Mouse (Mus musculus) C2C12 (cell line): ENCODE measurements at regions not wholly inside any gene's neighbourhood (a gene's known extent, or its start where the extent isn't known, plus 50 kb on each side); places are given as distances from the start of the nearest gene placed in this dataset.

Experiments used
- H3K27me3 ChIP-seq: one replicate; pipeline ENCODE4 v1.6.1; 2011; ENCODE audit not compliant: control insufficient read depth, insufficient read depth, insufficient read length
- H3K36me3 ChIP-seq: one replicate; pipeline ENCODE4 v1.6.1; 2011; ENCODE audit not compliant: control insufficient read depth, insufficient read depth
- H3K4me3 ChIP-seq: one replicate; pipeline ENCODE4 v1.5.1; 2011; ENCODE audit warnings: mild to moderate bottlenecking, control low read depth; ENCODE audit not compliant: poor library complexity, insufficient read depth, severe bottlenecking
- H3K79me2 ChIP-seq: one replicate; pipeline ENCODE4 v1.6.1; 2011; ENCODE audit not compliant: control insufficient read depth, insufficient read depth
- H3K79me3 ChIP-seq: one replicate; pipeline ENCODE4 v1.6.1; 2011; ENCODE audit warnings: low read depth, control low read depth
- H3ac ChIP-seq: one replicate; pipeline ENCODE3; 2011; ENCODE audit warnings: low read depth; ENCODE audit not compliant: control insufficient read depth, insufficient read length
- CEBPB ChIP-seq: IDR thresholded peaks from one replicate; pipeline ENCODE4 v1.6.1; 2011; ENCODE audit warnings: low read depth, mild to moderate bottlenecking, control low read depth, moderate library complexity
- CTCF ChIP-seq: IDR thresholded peaks from one replicate; pipeline ENCODE4 v1.5.1; 2011; ENCODE audit not compliant: control insufficient read depth, insufficient read depth, insufficient read length
- FOSL1 ChIP-seq: IDR thresholded peaks from one replicate; pipeline ENCODE4 v1.8.0; 2011; ENCODE audit warnings: mild to moderate bottlenecking, low read length; ENCODE audit not compliant: poor library complexity, insufficient read depth, severe bottlenecking
- MAX ChIP-seq: IDR thresholded peaks from one replicate; pipeline ENCODE4 v1.6.1; 2011; ENCODE audit warnings: mild to moderate bottlenecking, control low read depth
- MYOD1 ChIP-seq: IDR thresholded peaks from one replicate; pipeline ENCODE4 v1.6.1; 2011; ENCODE audit warnings: low read depth; ENCODE audit not compliant: control insufficient read depth, insufficient read length
- MYOG ChIP-seq: IDR thresholded peaks from one replicate; pipeline ENCODE4 v1.6.1; 2011; ENCODE audit not compliant: control insufficient read depth, insufficient read length; ENCODE audit errors: extremely low read depth
- USF1 ChIP-seq: IDR thresholded peaks from one replicate; pipeline ENCODE4 v1.6.1; 2011; ENCODE audit warnings: low read depth, mild to moderate bottlenecking, control low read depth, moderate library complexity

DNA sequence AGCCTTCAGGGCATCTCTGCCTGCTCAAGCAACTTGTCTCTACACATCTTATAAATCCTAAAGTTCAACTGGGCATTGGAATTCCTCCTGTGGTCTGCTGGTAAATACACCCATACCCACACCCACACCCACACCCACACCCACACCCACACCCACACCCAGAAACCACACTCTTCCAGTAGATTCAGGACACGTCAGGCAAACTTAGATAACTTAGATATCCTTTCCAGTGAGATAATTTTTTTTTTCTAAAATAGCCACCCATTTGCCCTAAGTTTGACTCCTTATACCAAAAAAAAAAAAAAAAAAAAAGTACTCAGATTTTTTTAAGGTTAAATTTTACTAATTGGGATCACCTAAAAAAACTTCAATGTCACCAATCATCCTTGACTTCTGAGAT, 224.5 kb upstream of the Zpld1 start:
- TF ChIP-seq MAX = no peak
- TF ChIP-seq MYOD1 = no peak
- no peak for TF ChIP-seq CEBPB
- TF ChIP-seq FOSL1 = no peak
- TF ChIP-seq CTCF = no peak
- TF ChIP-seq MYOG = no peak
- TF ChIP-seq USF1 = no peak
- Histone ChIP-seq H3K36me3 (no peaks in the 10 kb centered on the region), H3K79me2 (no peaks in the 10 kb centered on the region)

DNA sequence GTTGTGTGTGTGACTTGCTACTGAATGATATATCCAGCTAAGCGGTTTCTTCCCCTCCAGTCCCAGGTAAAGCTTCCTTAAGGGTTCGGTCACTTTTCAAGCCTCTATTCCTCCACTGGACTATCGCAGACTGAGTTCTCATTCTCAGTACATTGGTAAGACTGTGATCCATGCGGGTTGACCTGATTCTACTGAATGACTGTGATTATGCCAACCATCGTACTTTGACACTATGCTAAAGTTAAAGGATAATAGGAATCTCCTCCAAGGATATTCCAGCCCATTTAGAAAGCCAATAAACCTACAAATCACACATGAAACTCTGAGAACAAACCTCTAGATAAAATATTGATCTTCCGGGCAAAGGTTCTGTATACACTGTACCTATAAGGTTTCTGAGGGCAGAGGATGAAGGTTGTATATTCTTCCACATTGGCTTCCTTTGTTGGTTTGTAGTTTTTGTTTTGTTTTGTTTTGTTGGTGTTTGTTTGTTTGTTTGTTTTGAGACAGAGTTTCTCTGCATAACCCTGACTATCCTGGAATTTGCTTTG, 223.7 kb upstream of the Zpld1 start:
- no peaks in the 10 kb centered on the region for H3K27me3 ChIP-seq
- H3K79me2 ChIP-seq = no peaks in the 10 kb centered on the region
- no peaks in the 10 kb centered on the region for H3K36me3 ChIP-seq
- no peak overlapping the region for H3K4me3 ChIP-seq
- no peak overlapping the region for H3ac ChIP-seq
- TF ChIP-seq CEBPB (no peak), FOSL1 (no peak), USF1 (no peak), CTCF (no peak), MYOD1 (no peak), MAX (no peak), MYOG (no peak)
- H3K79me3 ChIP-seq = no peaks in the 10 kb centered on the region

More for the DNA sequence above, 224.5 kb upstream of the Zpld1 start:
- Histone ChIP-seq H3K79me3 (no peaks in the 10 kb centered on the region), H3ac (no peak overlapping the region), H3K27me3 (no peaks in the 10 kb centered on the region), H3K4me3 (no peak overlapping the region)

DNA sequence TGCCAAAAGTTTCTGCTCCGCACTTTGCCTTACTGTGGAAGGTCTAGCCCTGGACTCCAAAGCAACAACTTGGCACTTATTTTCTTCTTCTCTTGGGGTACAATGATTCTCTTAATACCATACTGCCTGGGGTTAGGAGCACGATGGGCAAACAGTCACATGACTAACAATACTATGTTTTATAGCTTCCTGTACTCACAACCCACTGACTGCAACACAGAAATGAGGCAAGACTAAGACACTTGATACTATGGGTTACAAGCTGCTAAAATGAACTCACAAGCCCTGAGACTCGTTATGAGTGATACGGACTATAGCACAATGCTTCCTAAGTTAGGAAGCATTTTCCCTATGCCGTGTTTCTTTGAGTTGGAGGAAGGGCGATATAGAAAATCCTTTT, 222.3 kb upstream of the Zpld1 start:
- no peaks in the 10 kb centered on the region for H3K79me3 ChIP-seq
- H3ac ChIP-seq = no peak overlapping the region
- no peaks in the 10 kb centered on the region for H3K79me2 ChIP-seq
- H3K27me3 ChIP-seq = no peaks in the 10 kb centered on the region
- TF ChIP-seq CEBPB = peak; percentile 53
- TF ChIP-seq USF1 = peak; percentile 58
- no peak for TF ChIP-seq MYOD1
- H3K36me3 ChIP-seq = no peaks in the 10 kb centered on the region
- H3K4me3 ChIP-seq = no peak overlapping the region

DNA sequence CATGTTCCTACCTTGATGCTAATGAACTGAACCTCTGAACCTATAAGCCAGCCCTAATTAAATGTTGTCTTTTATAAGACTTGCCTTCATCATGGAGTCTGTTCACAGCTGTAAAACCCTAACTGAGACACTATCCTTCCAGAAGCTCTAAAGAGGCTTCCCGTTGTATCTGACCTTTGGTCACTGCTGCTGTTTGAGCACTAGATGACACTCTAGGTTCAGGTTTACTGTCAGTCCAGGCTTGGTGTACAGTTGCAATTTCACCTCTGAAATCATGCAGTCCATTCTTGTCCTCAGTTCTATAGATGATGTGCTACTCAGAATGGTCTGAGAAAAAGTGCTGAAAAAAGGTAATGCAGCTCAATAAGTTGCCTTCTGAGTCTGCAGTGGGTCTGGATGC, 221.9 kb upstream of the Zpld1 start:
- H3K79me2 ChIP-seq = no peaks in the 10 kb centered on the region
- TF ChIP-seq MYOD1 (no peak), MYOG (no peak), CTCF (peak; percentile 66), FOSL1 (no peak), CEBPB (no peak)
- H3ac ChIP-seq = no peak overlapping the region
- H3K79me3 ChIP-seq = no peaks in the 10 kb centered on the region
- H3K36me3 ChIP-seq = no peaks in the 10 kb centered on the region
- no peak overlapping the region for H3K4me3 ChIP-seq
- H3K27me3 ChIP-seq = no peaks in the 10 kb centered on the region

DNA sequence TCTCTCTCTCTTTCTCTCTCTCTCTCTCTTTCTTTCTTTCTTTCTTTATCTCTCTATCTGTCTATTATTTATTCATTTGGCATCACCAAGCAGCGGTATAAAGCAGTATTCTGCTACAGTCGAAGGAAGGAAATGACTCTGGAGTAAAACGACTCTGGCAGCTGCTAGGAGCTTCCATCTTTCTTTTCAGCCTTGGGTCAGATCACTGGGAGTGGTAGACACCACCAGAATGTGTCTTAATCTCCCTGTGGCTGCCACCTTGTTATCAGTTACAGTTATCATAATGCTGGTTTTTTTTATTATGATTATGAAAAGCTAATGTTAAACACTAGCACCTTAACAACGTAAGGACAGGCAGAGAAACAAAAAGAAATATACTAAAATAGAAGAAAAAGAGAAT, 219.2 kb upstream of the Zpld1 start:
- Histone ChIP-seq H3ac (no peak overlapping the region), H3K79me3 (no peaks in the 10 kb centered on the region), H3K79me2 (no peaks in the 10 kb centered on the region), H3K36me3 (no peaks in the 10 kb centered on the region), H3K4me3 (no peak overlapping the region), H3K27me3 (no peaks in the 10 kb centered on the region)
- TF ChIP-seq CEBPB (no peak), MYOG (no peak), USF1 (no peak), CTCF (no peak), MAX (no peak), MYOD1 (no peak), FOSL1 (no peak)

DNA sequence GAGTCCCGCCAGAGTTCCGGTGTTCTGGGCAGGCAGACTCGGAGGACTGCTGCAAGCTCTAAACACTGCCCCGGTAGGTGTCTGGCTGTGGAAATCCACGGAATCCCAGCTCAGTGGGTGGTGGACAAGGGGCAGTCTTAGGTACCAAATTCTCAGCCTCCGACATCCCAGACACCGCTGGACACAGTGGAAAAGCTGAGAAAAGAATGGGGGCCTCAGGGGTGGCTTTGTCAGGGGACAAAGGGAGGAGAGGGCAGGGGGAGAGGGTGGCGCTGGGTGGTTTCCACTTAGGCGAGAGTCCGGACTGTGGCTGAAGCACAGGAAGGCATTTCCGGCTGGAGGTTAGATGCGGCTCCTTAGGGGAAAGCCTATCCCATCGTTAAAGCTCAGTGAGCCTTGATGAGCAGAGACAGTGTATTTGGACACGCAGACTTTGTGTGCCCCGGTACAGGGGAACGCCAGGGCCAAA, 217.5 kb upstream of the Zpld1 start:
- Histone ChIP-seq H3K36me3 (no peaks in the 10 kb centered on the region), H3K79me3 (no peaks in the 10 kb centered on the region), H3K4me3 (no peak overlapping the region), H3K27me3 (no peaks in the 10 kb centered on the region), H3K79me2 (no peaks in the 10 kb centered on the region), H3ac (no peak overlapping the region)
- TF ChIP-seq FOSL1 (no peak), CEBPB (no peak)
